Mouse (Mus musculus) liver, embryonic 12.5 days (tissue): ENCODE data around the gene Acvr1b. TPM values are rescaled to one million over a fixed set of nuclear protein-coding genes. Genes with fewer than 3 reads are reported as not detected.

ENCODE experiments used
- ATAC-seq: fragments of 200-750 bp; cut with Nextera tagmentation; 2 replicates; pipeline ENCODE4 v1.8.0; 2017; ENCODE audit warnings: moderate number of reproducible peaks, mild to moderate bottlenecking, moderate library complexity
- H3K27ac ChIP-seq: fragments of 300-500 bp; sonication (generic); 2 replicates; pipeline ENCODE4 v1.5.1; 2016; ENCODE audit warnings: mild to moderate bottlenecking
- H3K27me3 ChIP-seq: fragments of 300-500 bp; sonication (generic); replicated peaks from 2 replicates; pipeline ENCODE4 v1.6.1; 2016; ENCODE audit warnings: mild to moderate bottlenecking, moderate library complexity
- H3K36me3 ChIP-seq: fragments of 300-500 bp; sonication (generic); 2 replicates; pipeline ENCODE4 v1.6.1; 2016; ENCODE audit warnings: mild to moderate bottlenecking, moderate library complexity
- H3K4me1 ChIP-seq: fragments of 300-500 bp; sonication (generic); 2 replicates; pipeline ENCODE4 v1.6.1; 2016
- H3K4me2 ChIP-seq: fragments of 300-500 bp; sonication (generic); 2 replicates; pipeline ENCODE4 v1.6.1; 2016; ENCODE audit warnings: mild to moderate bottlenecking, moderate library complexity
- H3K4me3 ChIP-seq: fragments of 300-500 bp; sonication (generic); 2 replicates; pipeline ENCODE4 v1.5.1; 2016; ENCODE audit warnings: mild to moderate bottlenecking, moderate library complexity
- H3K9ac ChIP-seq: fragments of 300-500 bp; sonication (generic); 2 replicates; pipeline ENCODE4 v1.6.1; 2016; ENCODE audit warnings: mild to moderate bottlenecking, moderate library complexity
- H3K9me3 ChIP-seq: fragments of 300-500 bp; sonication (generic); replicated peaks from 2 replicates; pipeline ENCODE4 v1.6.1; 2016; ENCODE audit warnings: mild to moderate bottlenecking, moderate library complexity
- WGBS: fragments of 180-500 bp; shearing (Covaris S2); methylation state at CpG from one replicate; pipeline ENCODE4 v1.1.7; 2016; ENCODE audit not compliant: insufficient replicate concordance; 5-methylcytosine and 5-hydroxymethylcytosine counted together
- polyA plus RNA-seq: library from polyadenylated mRNA; unstranded; fragments of >200 nt; fragmentation: Nextera tagmentation; extraction: Ambion mirVana; gene quantifications from 2 replicates; pipeline ENCODE4 v1.2.1, GENCODE M21; 2016

Acvr1b gene
- polyA plus RNA-seq, 1 experiment from 2014 or later: 2.2 TPM

DNA sequence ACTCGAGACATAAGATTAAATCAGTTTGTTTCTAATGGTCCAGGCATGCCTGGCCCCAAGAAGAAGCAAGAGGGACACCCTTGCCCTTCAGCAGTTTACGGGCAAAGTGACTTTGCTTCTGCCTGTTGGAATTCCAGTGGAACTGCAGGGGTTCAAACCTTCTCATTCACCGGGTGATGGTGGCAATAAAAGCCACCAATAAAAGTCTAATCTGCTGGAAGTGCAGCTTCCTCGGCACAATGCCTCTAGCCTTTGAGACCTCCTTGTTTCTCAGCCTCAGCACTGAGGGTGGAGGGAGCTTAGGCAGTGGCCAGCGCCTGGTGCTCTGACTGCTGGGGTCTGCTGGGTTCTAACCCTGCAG, 7.2 kb downstream of the Acvr1b start:
- ATAC-seq: no peak
- Histone ChIP-seq H3K4me3 (no peak overlapping the region), H3K27ac (no peak overlapping the region), H3K36me3 (peaks cover 6% of the 10 kb centered on the region; the same call in 1 of the 2 replicates), H3K9me3 (no peaks in the 10 kb centered on the region), H3K4me1 (peaks cover 55% of the 10 kb centered on the region), H3K4me2 (no peak overlapping the region), H3K27me3 (peaks cover 11% of the 10 kb centered on the region; the same call in 1 of the 2 replicates), H3K9ac (no peak overlapping the region)
- 41% methylated on average over 5 of the region's 5 CpGs for WGBS

DNA sequence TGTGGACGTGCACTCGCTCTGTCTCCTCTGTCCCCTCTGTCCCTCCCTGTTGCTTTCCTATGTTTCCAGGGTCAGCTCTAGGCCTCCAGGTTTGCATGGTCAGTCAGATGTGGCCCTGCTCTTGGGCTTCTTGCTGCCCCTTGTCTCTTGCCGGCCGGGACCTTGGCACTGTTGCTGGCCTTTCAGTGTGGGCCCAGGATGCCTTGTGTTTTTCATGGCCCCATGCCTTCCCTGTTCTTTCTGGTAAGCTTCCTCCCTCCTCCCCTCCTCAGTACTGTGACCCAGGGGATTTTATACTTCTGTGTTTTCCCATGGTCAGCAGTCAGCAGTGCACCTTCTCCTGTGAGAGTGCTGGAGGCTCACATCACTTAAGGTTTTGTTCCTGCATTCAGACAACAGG, 7.6 kb downstream of the Acvr1b start:
- H3K36me3 ChIP-seq: peaks cover 9% of the 10 kb centered on the region; the same call in 1 of the 2 replicates
- 70% methylated on average over 4 of the region's 4 CpGs for WGBS
- H3K9me3 ChIP-seq: no peaks in the 10 kb centered on the region
- H3K4me3 ChIP-seq: no peak overlapping the region
- H3K9ac ChIP-seq: no peak overlapping the region
- no peak overlapping the region for H3K27ac ChIP-seq
- H3K27me3 ChIP-seq: peaks cover 11% of the 10 kb centered on the region; the same call in 1 of the 2 replicates
- H3K4me2 ChIP-seq: no peak overlapping the region
- no peak for ATAC-seq
- H3K4me1 ChIP-seq: peaks cover 51% of the 10 kb centered on the region

DNA sequence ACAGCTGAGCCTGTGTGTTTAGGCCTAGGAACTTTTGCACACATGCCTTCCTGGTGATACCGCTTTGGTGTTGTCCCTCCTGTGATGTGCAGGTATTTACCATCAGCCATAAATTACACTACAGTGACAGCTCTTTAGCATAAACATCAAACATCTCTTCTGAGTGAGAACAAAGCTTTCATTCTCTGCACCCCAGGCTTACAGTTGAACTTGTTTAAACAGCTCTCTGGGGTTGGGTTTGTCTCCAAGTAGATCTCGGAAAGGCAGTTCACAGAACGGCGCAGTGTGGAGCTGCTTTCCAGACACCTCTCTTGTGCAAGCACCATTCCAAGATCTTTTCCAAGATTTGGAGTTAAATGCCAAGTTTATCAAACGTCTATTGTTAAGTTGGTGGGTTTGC, 8.8 kb downstream of the Acvr1b start:
- no peak for ATAC-seq

DNA sequence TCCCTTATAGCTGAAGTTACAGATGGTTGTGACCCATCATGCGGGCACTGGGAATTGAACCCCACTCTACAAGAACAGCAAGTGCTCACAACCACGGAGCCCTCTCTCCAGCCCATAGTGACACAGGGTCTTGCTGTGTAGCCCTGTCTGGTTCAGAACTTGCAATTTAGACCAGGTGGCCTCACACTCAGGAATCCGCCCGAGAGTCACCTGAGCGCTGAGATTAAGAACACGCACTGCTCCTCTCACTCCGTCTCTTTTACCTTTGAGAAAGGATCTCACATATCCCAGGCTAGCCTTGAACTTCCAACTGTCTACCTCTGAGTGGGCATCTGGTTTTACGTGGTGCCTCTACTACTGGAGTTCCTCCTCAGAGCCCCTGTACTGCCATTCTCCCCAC, 10.4 kb downstream of the Acvr1b start:
- Histone ChIP-seq H3K4me3 (no peak overlapping the region), H3K27ac (no peak overlapping the region), H3K9me3 (no peaks in the 10 kb centered on the region), H3K4me2 (no peak overlapping the region), H3K27me3 (0 out of 2 replicates have a peak, but pooled peaks cover under 1% of the 10 kb centered on the region), H3K4me1 (peaks cover 26% of the 10 kb centered on the region), H3K36me3 (peaks cover 9% of the 10 kb centered on the region; the same call in 1 of the 2 replicates), H3K9ac (no peak overlapping the region)
- ATAC-seq: no peak
- WGBS: 85% methylated on average over 8 of the region's 8 CpGs

More for the DNA sequence above, 8.8 kb downstream of the Acvr1b start:
- Histone ChIP-seq H3K27me3 (peaks cover 11% of the 10 kb centered on the region; the same call in 1 of the 2 replicates), H3K9ac (no peak overlapping the region), H3K36me3 (peaks cover 9% of the 10 kb centered on the region; the same call in 1 of the 2 replicates), H3K27ac (no peak overlapping the region), H3K9me3 (no peaks in the 10 kb centered on the region), H3K4me3 (no peak overlapping the region), H3K4me2 (no peak overlapping the region), H3K4me1 (peaks cover 39% of the 10 kb centered on the region)
- WGBS: 73% methylated on average over 5 of the region's 5 CpGs

DNA sequence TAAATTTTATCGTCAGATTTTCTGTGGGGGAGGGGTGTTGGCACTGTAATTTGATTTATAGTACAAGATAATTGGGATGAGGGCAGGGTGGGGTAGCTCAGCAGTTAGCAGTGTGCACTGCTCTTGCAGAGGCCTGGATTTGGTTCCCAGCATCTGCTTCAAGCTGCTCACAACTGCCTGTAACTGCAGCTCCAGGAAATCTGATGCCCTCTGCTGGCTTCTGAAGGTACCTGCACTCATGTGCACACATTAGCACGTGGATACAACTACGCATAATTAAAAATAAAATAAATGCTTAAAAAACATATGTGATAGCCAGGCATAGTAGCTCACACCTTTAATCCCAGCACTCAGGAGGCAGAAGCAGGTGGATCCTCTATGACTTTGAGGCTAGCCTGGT, 11.7 kb downstream of the Acvr1b start:
- no peak for ATAC-seq
- H3K9ac ChIP-seq: no peak overlapping the region
- H3K27me3 ChIP-seq: no peaks in the 10 kb centered on the region
- H3K36me3 ChIP-seq: peaks cover 9% of the 10 kb centered on the region; the same call in 1 of the 2 replicates
- H3K4me2 ChIP-seq: no peak overlapping the region
- peaks cover 31% of the 10 kb centered on the region for H3K4me1 ChIP-seq
- no peaks in the 10 kb centered on the region for H3K9me3 ChIP-seq
- no peak overlapping the region for H3K4me3 ChIP-seq
- WGBS: 89% methylated on average over 3 of the region's 3 CpGs
- no peak overlapping the region for H3K27ac ChIP-seq

DNA sequence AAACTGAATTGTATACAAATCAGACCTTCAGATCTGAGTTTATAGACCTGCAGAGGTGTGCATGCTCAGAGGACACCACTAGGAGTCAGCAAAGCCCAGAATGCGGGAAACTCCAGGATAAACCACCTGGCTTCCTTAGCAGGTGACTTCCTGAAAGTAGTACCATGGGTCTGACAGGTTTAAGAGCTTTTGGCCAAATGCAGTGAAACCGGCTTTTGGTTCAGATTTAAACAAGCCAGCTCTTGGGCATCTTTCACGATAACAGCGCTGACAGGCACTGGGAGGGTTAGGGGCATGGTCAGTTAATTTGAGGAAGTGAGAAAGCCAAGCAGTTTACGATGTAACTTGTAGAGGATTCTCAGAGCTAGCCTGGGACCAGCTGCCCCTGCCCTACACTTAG, 14.0 kb downstream of the Acvr1b start:
- H3K27ac ChIP-seq: no peak overlapping the region
- no peak for ATAC-seq

DNA sequence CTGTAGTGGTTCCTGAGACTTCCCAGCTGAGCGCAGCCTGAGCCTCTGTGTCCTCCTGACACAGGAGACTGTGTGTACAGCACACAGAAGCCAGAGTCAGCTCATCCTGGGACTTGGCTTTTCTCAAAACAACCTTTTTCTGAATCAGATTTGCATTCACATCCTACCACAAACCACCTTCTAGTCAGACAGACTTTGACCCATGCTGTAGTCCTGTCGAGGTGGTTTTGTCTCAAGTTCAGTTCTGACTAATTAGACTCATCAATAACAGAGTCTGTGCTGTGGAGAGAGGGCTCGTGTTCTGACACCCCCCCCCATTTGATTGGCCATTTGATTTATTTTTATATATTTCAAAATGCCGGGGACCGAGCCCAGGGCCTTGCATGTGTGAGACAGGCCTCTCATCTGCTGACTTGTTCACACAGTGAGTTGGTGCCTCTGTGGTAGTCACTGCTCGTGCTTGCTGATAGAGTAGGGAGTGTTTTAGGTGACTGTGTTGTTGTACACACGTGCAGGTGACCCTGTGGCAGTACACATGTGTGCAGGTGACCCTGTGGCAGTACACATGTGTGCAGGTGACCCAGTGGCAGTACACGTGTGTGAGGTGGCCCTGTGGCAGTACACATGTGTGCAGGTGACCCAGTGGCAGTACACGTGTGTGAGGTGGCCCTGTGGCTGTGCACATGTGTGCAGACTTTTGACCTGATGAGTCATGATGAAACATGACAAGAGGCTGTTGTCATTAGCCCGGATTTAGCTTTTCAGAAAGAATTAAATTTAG, 16.3 kb downstream of the Acvr1b start:
- Histone ChIP-seq H3K4me2 (no peak overlapping the region), H3K4me3 (no peak overlapping the region), H3K36me3 (peaks cover 22% of the 10 kb centered on the region), H3K9me3 (no peaks in the 10 kb centered on the region), H3K4me1 (peaks cover 59% of the 10 kb centered on the region), H3K9ac (no peak overlapping the region), H3K27ac (no peak overlapping the region), H3K27me3 (no peaks in the 10 kb centered on the region)
- no peak for ATAC-seq
- 47% methylated on average over 10 of the region's 10 CpGs for WGBS

More for the DNA sequence above, 14.0 kb downstream of the Acvr1b start:
- 37% methylated on average over 5 of the region's 5 CpGs for WGBS
- H3K9ac ChIP-seq: no peak overlapping the region
- H3K4me1 ChIP-seq: peaks cover 37% of the 10 kb centered on the region
- peaks cover 9% of the 10 kb centered on the region; the same call in 1 of the 2 replicates for H3K36me3 ChIP-seq
- no peaks in the 10 kb centered on the region for H3K27me3 ChIP-seq
- H3K4me3 ChIP-seq: no peak overlapping the region
- no peaks in the 10 kb centered on the region for H3K9me3 ChIP-seq
- no peak overlapping the region for H3K4me2 ChIP-seq

DNA sequence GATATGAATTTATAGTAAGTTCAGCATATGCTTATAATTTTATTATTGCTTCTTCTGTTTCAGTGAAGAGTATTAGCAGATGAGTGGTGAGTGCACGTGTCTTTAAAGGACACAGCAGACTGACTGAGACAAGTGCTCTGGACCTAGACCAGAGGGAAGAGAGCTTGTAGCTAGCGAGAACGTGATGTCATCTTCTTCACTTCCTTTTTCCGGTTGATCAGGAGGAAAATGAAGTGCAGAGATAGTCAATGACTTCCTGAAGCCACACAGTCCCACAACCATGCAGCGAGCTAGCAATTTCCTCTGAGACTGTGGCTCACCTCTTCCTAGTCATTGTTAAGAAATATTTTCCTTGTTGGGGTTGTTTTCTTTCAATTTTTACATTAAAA, 16.9 kb downstream of the Acvr1b start:
- no peak overlapping the region for H3K27ac ChIP-seq
- peaks cover 23% of the 10 kb centered on the region for H3K36me3 ChIP-seq
- H3K4me1 ChIP-seq: peaks cover 65% of the 10 kb centered on the region
- H3K4me2 ChIP-seq: no peak overlapping the region
- H3K9ac ChIP-seq: no peak overlapping the region
- H3K9me3 ChIP-seq: no peaks in the 10 kb centered on the region
- no peaks in the 10 kb centered on the region for H3K27me3 ChIP-seq
- no peak for ATAC-seq
- WGBS: 24% methylated on average over 5 of the region's 5 CpGs
- no peak overlapping the region for H3K4me3 ChIP-seq

DNA sequence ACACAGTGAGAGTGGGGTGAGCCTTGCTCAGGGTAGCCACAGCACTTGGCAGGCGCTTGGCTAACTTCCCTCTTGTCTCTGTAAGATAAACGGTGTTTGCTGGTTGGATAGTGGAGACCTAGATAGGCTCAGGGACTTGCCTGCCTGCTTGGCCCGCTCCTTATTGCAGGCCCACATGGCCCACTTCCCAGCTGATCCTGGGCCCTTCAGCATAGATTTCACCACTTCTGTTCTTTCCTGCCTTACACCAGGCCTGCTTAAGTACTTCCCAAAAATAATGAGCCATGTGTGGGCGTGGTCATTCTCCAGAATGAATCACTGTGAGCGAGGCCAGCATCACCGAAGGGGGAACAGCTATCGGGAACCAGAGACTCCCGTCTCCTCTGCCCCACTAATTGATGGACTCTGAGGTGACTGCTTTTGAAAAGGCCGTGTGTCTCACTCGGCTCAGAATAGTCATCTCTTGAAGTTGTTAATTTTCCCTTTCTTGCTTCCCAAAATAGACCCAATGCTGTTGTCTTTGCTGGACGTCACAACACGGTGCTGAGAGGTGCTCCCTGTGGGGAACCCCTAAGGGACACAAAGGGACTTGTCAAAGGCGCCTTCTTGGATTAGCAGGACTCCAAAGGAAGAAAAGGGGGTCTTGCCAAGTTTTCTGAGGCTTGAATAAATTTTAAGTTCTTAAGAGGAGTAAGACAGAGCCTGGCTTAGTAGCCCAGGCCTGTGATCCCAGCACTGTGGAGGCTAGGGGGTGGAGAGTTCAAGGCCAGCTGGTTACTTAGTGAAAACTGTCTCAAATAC, 17.8 kb downstream of the Acvr1b start:
- H3K27me3 ChIP-seq: no peaks in the 10 kb centered on the region
- peak overlapping the region; percentile 57; the same call in 1 of the 2 replicates for H3K27ac ChIP-seq
- no peak overlapping the region for H3K9ac ChIP-seq
- H3K4me2 ChIP-seq: no peak overlapping the region
- no peaks in the 10 kb centered on the region for H3K9me3 ChIP-seq
- no peak for ATAC-seq
- peaks cover 72% of the 10 kb centered on the region for H3K4me1 ChIP-seq
- H3K4me3 ChIP-seq: no peak overlapping the region
- peaks cover 26% of the 10 kb centered on the region for H3K36me3 ChIP-seq
- 38% methylated on average over 13 of the region's 13 CpGs for WGBS

DNA sequence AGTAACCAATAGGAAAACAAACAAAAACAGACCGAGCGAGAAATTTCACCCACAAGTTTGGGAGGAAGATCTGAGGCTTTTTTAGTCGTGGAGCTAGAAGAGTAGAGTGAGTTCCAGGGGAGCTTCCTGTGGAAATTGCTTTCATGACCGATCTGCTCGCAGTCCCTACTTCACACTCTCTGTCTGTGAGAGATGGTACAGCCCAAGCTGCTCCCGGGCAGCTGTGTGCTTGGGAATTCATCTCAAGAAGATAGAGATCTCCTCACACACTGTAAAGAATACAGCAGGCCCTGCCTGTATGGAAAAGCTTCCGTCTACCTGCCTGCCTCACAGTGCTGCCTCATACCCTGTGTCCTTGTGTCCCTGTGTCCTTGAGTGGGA, 18.4 kb downstream of the Acvr1b start:
- Histone ChIP-seq H3K9me3 (no peaks in the 10 kb centered on the region), H3K36me3 (peaks cover 26% of the 10 kb centered on the region), H3K27ac (no peak overlapping the region), H3K9ac (no peak overlapping the region), H3K4me2 (no peak overlapping the region), H3K4me1 (peaks cover 72% of the 10 kb centered on the region), H3K27me3 (no peaks in the 10 kb centered on the region), H3K4me3 (no peak overlapping the region)
- ATAC-seq: no peak
- WGBS: 55% methylated on average over 7 of the region's 7 CpGs

DNA sequence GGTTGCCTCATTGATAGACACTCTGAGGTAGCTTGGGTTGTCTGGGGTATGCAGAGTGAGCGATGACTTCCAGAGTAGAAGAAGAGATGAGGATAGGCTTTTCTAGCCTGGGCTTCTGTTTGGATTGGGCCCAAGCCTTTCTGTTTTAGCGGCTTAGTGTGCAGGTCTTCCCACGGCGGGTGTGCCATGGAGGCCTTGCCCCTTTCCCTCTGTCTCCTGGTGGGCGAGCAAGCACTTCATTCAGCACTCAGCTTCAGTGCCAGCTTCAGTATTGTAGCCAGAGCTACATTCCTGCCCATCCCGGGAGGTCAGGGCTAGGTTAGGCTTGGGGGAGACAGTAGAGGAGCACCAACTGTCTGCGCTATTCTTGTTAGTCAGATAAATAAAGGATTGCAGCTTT, 18.8 kb downstream of the Acvr1b start:
- Histone ChIP-seq H3K27me3 (no peaks in the 10 kb centered on the region), H3K9ac (no peak overlapping the region), H3K4me2 (no peak overlapping the region), H3K36me3 (peaks cover 26% of the 10 kb centered on the region), H3K4me1 (peaks cover 72% of the 10 kb centered on the region), H3K27ac (no peak overlapping the region), H3K9me3 (no peaks in the 10 kb centered on the region), H3K4me3 (no peak overlapping the region)
- ATAC-seq: no peak
- WGBS: 69% methylated on average over 7 of the region's 7 CpGs

DNA sequence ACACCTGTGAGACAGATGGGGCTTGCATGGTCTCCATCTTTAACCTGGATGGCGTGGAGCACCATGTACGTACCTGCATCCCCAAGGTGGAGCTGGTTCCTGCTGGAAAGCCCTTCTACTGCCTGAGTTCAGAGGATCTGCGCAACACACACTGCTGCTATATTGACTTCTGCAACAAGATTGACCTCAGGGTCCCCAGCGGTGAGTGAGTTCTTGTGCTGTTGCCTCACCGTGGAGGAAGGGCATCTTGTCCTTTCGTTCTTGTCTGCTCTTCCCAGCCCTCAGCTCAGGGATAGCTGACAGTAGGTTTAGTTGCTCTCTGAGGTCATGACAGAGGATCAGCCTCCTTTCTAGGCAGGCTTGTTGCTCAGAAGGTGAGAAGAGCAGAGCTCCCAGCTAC, 20.1 kb downstream of the Acvr1b start:
- Histone ChIP-seq H3K36me3 (peaks cover 32% of the 10 kb centered on the region), H3K27me3 (no peaks in the 10 kb centered on the region), H3K9ac (no peak overlapping the region), H3K9me3 (no peaks in the 10 kb centered on the region), H3K27ac (no peak overlapping the region), H3K4me2 (no peak overlapping the region), H3K4me3 (no peak overlapping the region), H3K4me1 (peaks cover 72% of the 10 kb centered on the region)
- no peak for ATAC-seq
- WGBS: 69% methylated on average over 6 of the region's 6 CpGs
